Mouse (Mus musculus) cerebellum, adult 2 months (tissue): Measurements from ENCODE around the gene Nrxn3. TPM values are rescaled to one million over a fixed set of nuclear protein-coding genes. Genes with fewer than 3 reads are reported as not detected.

Experiments used
- DNase-seq, 2 experiments: peaks; one replicate each; pipeline ENCODE4 v3.0.0; 2021
- H3K27ac ChIP-seq: fragments of 200-500 bp; 2 replicates; pipeline ENCODE4 v1.5.1; 2012; ENCODE audit warnings: low read length, control low read depth, inconsistent platforms; ENCODE audit not compliant: insufficient read depth
- H3K27me3 ChIP-seq: fragments of 200-500 bp; 2 replicates; pipeline ENCODE4 v1.6.1; 2012; ENCODE audit warnings: inconsistent platforms, mild to moderate bottlenecking, low read length, moderate library complexity; ENCODE audit not compliant: control insufficient read depth, insufficient read depth
- H3K4me1 ChIP-seq: fragments of 200-500 bp; 2 replicates; pipeline ENCODE4 v1.6.1; 2011; ENCODE audit warnings: low read length; ENCODE audit not compliant: control insufficient read depth, insufficient read depth
- H3K4me3 ChIP-seq: fragments of 200-500 bp; replicated peaks from 2 replicates; pipeline ENCODE3; 2011; ENCODE audit warnings: mild to moderate bottlenecking, low read depth, low read length, control low read depth; ENCODE audit not compliant: insufficient read depth
- CTCF ChIP-seq: fragments of 200-500 bp; IDR thresholded peaks from 2 replicates; pipeline ENCODE4 v1.5.1; 2011; ENCODE audit warnings: low read depth, mild to moderate bottlenecking, control low read depth, low read length, moderate library complexity, borderline replicate concordance; ENCODE audit not compliant: insufficient read depth
- POLR2A ChIP-seq: fragments of 200-500 bp; IDR thresholded peaks from 2 replicates; pipeline ENCODE4 v1.6.1; 2011; ENCODE audit warnings: low read length, control low read depth, borderline replicate concordance; ENCODE audit not compliant: insufficient read depth
- WGBS: fragments of 180-500 bp; shearing (Covaris S2); methylation state at CpG from one replicate; pipeline ENCODE4 v1.1.7; 2018; 5-methylcytosine and 5-hydroxymethylcytosine counted together
- polyA plus RNA-seq: library from polyadenylated mRNA; depleted of rRNA; stranded (reverse); fragments of >200 nt; gene quantifications from 2 replicates; pipeline ENCODE4 v1.2.3, GENCODE M21; 2012

Gene Nrxn3
- polyA plus RNA-seq, 1 experiment = 101 TPM

DNA sequence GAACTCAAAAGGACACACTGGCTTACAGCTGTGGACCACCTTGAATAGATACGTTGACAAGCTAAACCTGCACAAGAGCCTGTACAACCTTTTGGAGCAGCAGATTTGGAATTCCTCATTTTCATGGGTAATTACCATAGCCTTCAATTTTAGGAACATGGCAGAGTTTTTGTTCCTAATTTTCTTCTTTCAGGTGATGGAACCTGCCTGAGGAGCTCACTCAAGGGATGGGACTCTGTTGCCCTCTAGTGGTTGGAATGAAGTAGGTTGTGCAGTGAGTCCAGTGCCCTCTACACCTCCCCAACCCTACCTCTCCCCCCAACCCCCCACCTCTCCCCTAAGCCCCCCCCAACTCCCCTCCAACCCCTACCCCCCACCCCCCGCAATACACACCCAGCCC, 411.7 kb downstream of the Nrxn3 start:
- WGBS = 75% methylated on average over 2 of the region's 2 CpGs

GRCm38 (mm10) chr12:89134774-89135307, 412.2 kb downstream of the Nrxn3 start:
- WGBS = 71% methylated on average over 8 of the region's 8 CpGs

More for the DNA sequence above, 411.7 kb downstream of the Nrxn3 start:
- H3K4me3 ChIP-seq = no peak overlapping the region
- peak; percentile 60; the same call in 1 of the 2 replicates for TF ChIP-seq CTCF
- TF ChIP-seq POLR2A = no peak
- H3K27ac ChIP-seq = no peak overlapping the region
- no peaks in the 10 kb centered on the region for H3K27me3 ChIP-seq
- peak in 1 of 2 experiments; percentile 10 for DNase-seq
- H3K4me1 ChIP-seq = no peaks in the 10 kb centered on the region

DNA sequence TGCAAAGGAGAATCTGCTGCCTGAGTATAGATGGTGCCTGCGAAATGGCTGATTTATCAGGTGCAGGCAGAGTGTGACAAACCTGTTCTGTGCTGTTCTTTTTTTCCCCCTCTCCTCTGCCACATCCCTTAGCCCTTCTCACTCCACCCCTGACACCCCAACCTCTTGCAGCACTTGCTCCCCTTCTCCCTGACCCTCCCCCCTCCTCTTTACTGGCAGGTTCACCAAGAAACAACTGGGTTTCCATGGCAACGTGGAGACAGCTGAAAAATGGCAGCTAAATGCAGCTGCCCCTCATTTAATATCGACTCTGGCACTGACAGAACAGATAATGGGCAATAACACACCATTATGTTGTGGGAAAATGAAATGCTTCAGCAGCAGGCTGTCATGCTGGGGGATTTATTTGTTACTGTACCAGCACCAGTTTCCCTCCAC, 426.3 kb downstream of the Nrxn3 start:
- Histone ChIP-seq H3K27ac (no peak overlapping the region), H3K27me3 (no peaks in the 10 kb centered on the region), H3K4me3 (no peak overlapping the region), H3K4me1 (no peaks in the 10 kb centered on the region)
- 26% methylated on average over 3 of the region's 3 CpGs for WGBS
- DNase-seq = no peak
- no peak for TF ChIP-seq CTCF
- TF ChIP-seq POLR2A = no peak

More at GRCm38 (mm10) chr12:89134774-89135307, 412.2 kb downstream of the Nrxn3 start:
- H3K27me3 ChIP-seq = no peaks in the 10 kb centered on the region
- no peak for TF ChIP-seq POLR2A
- TF ChIP-seq CTCF = no peak
- no peaks in the 10 kb centered on the region for H3K4me1 ChIP-seq
- no peak overlapping the region for H3K4me3 ChIP-seq
- DNase-seq = no peak
- no peak overlapping the region for H3K27ac ChIP-seq

DNA sequence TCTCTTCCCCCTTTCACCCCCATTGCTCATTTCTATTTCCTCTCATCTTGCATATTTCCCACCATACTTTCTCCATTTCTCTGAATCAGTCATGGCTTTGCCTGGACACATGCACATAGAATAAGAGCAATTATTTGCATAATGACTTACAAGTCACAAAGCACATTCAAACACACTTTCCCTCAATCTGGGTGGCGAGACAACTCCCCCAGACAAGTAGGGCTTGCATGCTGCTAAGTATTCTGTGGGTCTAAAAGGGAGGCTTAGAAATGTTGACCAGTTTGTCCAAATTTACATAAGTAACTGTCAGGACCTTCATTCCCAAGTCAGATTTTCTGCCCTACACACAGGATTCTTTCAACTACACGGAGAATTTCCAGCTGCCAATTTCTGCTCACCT, 426.8 kb downstream of the Nrxn3 start:
- no peak overlapping the region for H3K27ac ChIP-seq
- no peak overlapping the region for H3K4me3 ChIP-seq
- no peak for TF ChIP-seq CTCF
- no peak for TF ChIP-seq POLR2A
- H3K27me3 ChIP-seq = no peaks in the 10 kb centered on the region
- 53% methylated on average over 2 of the region's 2 CpGs for WGBS
- no peaks in the 10 kb centered on the region for H3K4me1 ChIP-seq
- no peak for DNase-seq

- H3K4me1 ChIP-seq = no peaks in the 10 kb centered on the region
- 61% methylated on average over 9 of the region's 9 CpGs for WGBS
- no peak overlapping the region for H3K27ac ChIP-seq
Observed at GRCm38 (mm10) chr12:89156086-89156757, 433.5 kb downstream of the Nrxn3 start.

DNA sequence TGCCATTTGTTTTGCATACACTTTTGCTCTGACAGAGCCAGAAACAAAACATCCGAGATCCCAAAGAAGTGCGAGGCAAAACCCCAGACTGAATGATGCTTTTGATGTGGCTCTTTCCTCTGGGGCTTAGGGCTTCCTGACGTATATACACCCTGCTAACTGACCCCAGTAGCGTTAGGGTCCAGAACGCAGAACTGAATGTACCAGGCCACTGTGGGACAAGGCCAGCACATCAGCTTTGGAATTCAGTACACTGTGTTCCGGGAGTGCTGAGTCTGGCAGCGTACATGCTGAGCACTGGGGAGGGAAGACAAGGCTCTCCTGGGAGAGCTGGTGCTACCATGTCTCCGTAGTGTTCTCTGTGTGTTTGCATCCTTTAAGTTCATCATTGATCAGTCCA, 436.7 kb downstream of the Nrxn3 start:
- no peaks in the 10 kb centered on the region for H3K4me1 ChIP-seq
- WGBS = 79% methylated on average over 8 of the region's 8 CpGs
- no peak overlapping the region for H3K4me3 ChIP-seq
- no peak for TF ChIP-seq POLR2A
- no peak for TF ChIP-seq CTCF
- no peaks in the 10 kb centered on the region for H3K27me3 ChIP-seq
- DNase-seq = no peak
- H3K27ac ChIP-seq = no peak overlapping the region

More at GRCm38 (mm10) chr12:89156086-89156757, 433.5 kb downstream of the Nrxn3 start:
- Histone ChIP-seq H3K27me3 (no peaks in the 10 kb centered on the region), H3K4me3 (no peak overlapping the region)
- TF ChIP-seq CTCF (no peak), POLR2A (no peak)
- no peak for DNase-seq

GRCm38 (mm10) chr12:89174306-89175159, 451.9 kb downstream of the Nrxn3 start:
- Histone ChIP-seq H3K27me3 (no peaks in the 10 kb centered on the region), H3K27ac (no peak overlapping the region; the same call in 1 of the 2 replicates), H3K4me3 (no peak overlapping the region), H3K4me1 (no peaks in the 10 kb centered on the region)
- WGBS = 36% methylated on average over 12 of the region's 12 CpGs
- DNase-seq = no peak
- TF ChIP-seq POLR2A (no peak), CTCF (no peak)
